Mouse (Mus musculus) stomach, postnatal 0 days (tissue): ENCODE measurements at regions not wholly inside any gene's neighbourhood (a gene's known extent, or its start where the extent isn't known, plus 50 kb on each side); places are given as distances from the start of the nearest gene placed in this dataset.

Source experiments
- ATAC-seq: fragments of 200-750 bp; cut with Nextera tagmentation; 2 replicates; pipeline ENCODE4 v1.8.0; 2017; ENCODE audit not compliant: low FRiP score, low TSS enrichment
- DNase-seq: peaks from one replicate; pipeline ENCODE4 v3.0.0-alpha.2; 2016; ENCODE audit warnings: low spot score
- H3K27ac ChIP-seq: fragments of 300-500 bp; sonication (generic); replicated peaks from 2 replicates; pipeline ENCODE4 v1.5.1; 2014; ENCODE audit warnings: mild to moderate bottlenecking, control low read depth
- H3K27me3 ChIP-seq: fragments of 300-500 bp; sonication (generic); 2 replicates; pipeline ENCODE4 v1.6.1; 2014; ENCODE audit warnings: low read length; ENCODE audit not compliant: control insufficient read depth, insufficient read depth
- H3K36me3 ChIP-seq: fragments of 300-500 bp; sonication (generic); 2 replicates; pipeline ENCODE4 v1.6.1; 2014; ENCODE audit warnings: low read length, mixed read lengths; ENCODE audit not compliant: control insufficient read depth, insufficient read depth
- H3K4me1 ChIP-seq: fragments of 300-500 bp; sonication (generic); replicated peaks from 2 replicates; pipeline ENCODE4 v1.6.1; 2014; ENCODE audit warnings: antibody characterized with exemption; ENCODE audit not compliant: control insufficient read depth, insufficient read depth
- H3K4me2 ChIP-seq: fragments of 300-500 bp; sonication (generic); replicated peaks from 2 replicates; pipeline ENCODE4 v1.6.1; 2014; ENCODE audit warnings: low read depth, mild to moderate bottlenecking, control low read depth, moderate library complexity
- H3K4me3 ChIP-seq: fragments of 300-500 bp; sonication (generic); 2 replicates; pipeline ENCODE4 v1.5.1; 2014; ENCODE audit warnings: low read depth, low read length, control low read depth
- H3K9ac ChIP-seq: fragments of 300-500 bp; sonication (generic); 2 replicates; pipeline ENCODE4 v1.6.1; 2014; ENCODE audit warnings: mild to moderate bottlenecking, low read length, control low read depth, mixed read lengths
- H3K9me3 ChIP-seq: fragments of 300-500 bp; sonication (generic); 2 replicates; pipeline ENCODE4 v1.6.1; 2016; ENCODE audit warnings: low read length; ENCODE audit not compliant: control insufficient read depth
- CTCF ChIP-seq: IDR thresholded peaks from 2 replicates; pipeline ENCODE4 v1.5.1; 2016; ENCODE audit warnings: antibody characterized with exemption, low read depth, mild to moderate bottlenecking, moderate library complexity
- EP300 ChIP-seq: optimal IDR thresholded peaks from 2 replicates; pipeline ENCODE3; 2016; ENCODE audit warnings: antibody characterized with exemption
- WGBS: fragments of 180-500 bp; shearing (Covaris S2); extraction: QIAGEN DNeasy Blood & Tissue Kit; methylation state at CpG from one replicate; pipeline ENCODE4 v1.1.7; 2014; 5-methylcytosine and 5-hydroxymethylcytosine counted together

DNA sequence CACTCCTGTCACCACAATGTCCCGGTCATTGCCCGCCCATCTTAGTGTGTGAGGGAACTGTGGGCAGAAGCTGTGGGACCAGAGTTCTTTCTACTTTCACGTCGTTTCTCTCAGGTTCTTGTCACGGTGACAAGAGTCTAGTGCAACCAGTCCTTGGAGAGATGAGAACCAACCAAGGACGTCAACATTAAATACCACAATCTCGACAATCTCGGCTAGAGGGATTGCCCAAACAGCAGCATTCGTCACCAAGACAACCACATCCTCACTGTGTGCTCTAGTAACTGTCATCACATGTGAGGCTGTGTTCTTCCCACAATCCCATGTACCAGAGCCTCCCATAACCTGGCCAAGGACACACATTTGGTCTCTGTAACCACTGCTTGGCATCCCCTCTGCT is 129.9 kb downstream of the Psmg1 start:
- Histone ChIP-seq H3K4me1 (no peaks in the 10 kb centered on the region), H3K4me2 (no peak overlapping the region), H3K36me3 (no peaks in the 10 kb centered on the region), H3K27ac (peak overlapping the region; percentile 31; the same call in 1 of the 2 replicates), H3K27me3 (no peaks in the 10 kb centered on the region), H3K9me3 (no peaks in the 10 kb centered on the region), H3K9ac (no peak overlapping the region), H3K4me3 (no peak overlapping the region)
- WGBS, result 81% methylated on average over 9 of the region's 9 CpGs
- TF ChIP-seq EP300 (no peak), CTCF (no peak)
- ATAC-seq (no peak), DNase-seq (no peak)

DNA sequence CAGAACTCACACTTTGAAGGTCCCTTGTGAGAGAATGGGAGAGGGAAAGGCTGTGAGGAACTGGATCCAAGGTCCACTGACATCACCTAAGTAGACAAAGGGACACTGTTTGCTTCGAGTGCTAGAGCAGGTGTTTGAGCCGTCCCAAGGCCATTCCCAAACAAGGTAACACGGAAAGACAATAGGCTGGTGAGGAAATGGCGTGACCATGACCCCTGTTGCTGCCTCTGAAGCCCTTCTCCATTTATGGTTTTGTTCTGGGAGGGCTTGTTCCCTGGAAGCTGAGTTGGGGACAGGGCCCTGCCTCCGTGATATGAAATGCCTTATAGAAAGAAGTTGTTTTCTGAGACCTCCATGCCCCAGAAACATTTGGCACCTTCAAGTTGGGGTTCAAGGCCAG is 130.6 kb downstream of the Psmg1 start:
- Histone ChIP-seq H3K9me3 (no peaks in the 10 kb centered on the region), H3K9ac (no peak overlapping the region), H3K27me3 (no peaks in the 10 kb centered on the region), H3K36me3 (no peaks in the 10 kb centered on the region), H3K4me2 (no peak overlapping the region), H3K4me1 (no peaks in the 10 kb centered on the region), H3K27ac (peak overlapping the region; percentile 31; the same call in 1 of the 2 replicates), H3K4me3 (no peak overlapping the region)
- TF ChIP-seq CTCF, result no peak
- TF ChIP-seq EP300, result no peak
- whole genome bisulfite sequencing, result 63% methylated on average over 5 of the region's 5 CpGs
- DNase-seq (peak; percentile 40), ATAC-seq (no peak; the same call in 1 of the 2 replicates)

DNA sequence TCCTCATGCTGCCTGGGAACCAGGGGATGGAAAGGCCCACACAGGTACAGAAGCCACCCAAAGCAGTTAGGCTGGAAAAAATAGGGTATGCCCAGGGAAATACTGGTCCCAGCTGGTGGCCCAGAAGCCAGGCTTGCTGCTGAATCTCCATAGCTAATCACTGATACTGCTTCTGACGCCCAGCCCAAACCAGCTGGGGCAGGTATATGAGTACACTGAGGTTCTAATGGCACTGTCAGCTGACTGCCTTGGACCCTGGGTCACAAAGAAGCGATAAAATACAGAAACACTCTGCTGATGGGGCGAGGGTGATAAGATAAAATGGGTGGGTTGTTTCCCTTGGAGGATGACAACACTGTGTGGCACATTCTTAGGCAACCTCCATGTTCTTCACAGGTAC is 133.4 kb downstream of the Psmg1 start:
- Histone ChIP-seq H3K27me3 (no peaks in the 10 kb centered on the region), H3K9me3 (no peaks in the 10 kb centered on the region), H3K4me2 (no peak overlapping the region), H3K9ac (no peak overlapping the region), H3K27ac (peak overlapping the region; percentile 81), H3K4me1 (no peaks in the 10 kb centered on the region), H3K4me3 (no peak overlapping the region), H3K36me3 (no peaks in the 10 kb centered on the region)
- ATAC-seq (peak; percentile 54), DNase-seq (peak; percentile 74)
- WGBS, result 75% methylated on average over 3 of the region's 3 CpGs
- TF ChIP-seq EP300 (no peak), CTCF (no peak)

DNA sequence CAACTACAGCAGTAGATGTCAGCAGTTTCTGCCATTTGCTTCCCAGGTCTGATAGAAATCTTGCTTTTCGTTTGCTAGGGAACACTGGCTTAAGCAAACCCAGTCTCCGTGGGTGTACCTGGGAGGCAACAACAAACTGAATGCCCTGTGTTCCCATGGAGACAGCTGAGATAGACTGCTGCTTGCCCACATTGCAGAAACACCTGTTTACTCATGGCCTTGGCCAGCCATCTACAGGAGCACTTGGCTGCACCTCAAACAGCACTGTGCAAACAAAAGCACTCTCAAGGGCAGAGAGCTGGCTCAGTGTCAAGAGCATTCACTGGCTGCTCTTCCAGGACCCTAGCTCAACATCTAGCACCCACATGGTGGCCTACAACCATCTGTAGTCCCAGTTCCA is 135.5 kb downstream of the Psmg1 start:
- no peaks in the 10 kb centered on the region for H3K27me3 ChIP-seq
- WGBS, result 33% methylated on average over 2 of the region's 2 CpGs

DNA sequence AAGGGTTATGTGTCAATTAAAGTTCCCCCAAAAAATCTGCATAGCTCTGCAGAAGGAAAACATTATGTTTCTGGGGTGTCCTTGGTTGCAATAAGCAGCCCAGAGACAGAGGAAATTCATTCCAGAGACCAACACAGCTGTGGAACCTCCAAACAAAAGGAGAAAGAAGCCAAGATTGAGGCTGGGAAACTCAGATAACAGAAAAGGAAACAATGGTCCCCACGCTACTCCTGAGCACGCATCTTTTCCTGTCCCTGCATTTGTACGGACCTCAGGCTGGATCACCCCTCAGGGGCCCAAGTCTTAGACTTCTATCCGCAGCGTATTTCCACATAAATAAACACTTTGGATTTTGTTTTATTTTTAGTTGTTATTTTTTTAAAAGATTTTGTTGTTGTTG is 138.9 kb downstream of the Psmg1 start:
- H3K4me2 ChIP-seq, result no peak overlapping the region
- H3K27ac ChIP-seq, result no peak overlapping the region
- DNase-seq (no peak), ATAC-seq (no peak)
- no peak overlapping the region for H3K4me3 ChIP-seq
- H3K9ac ChIP-seq, result no peak overlapping the region
- H3K36me3 ChIP-seq, result no peaks in the 10 kb centered on the region
- WGBS, result 62% methylated on average over 5 of the region's 5 CpGs
- no peaks in the 10 kb centered on the region for H3K9me3 ChIP-seq
- TF ChIP-seq CTCF, result no peak
- TF ChIP-seq EP300, result no peak
- H3K27me3 ChIP-seq, result no peaks in the 10 kb centered on the region
- H3K4me1 ChIP-seq, result no peaks in the 10 kb centered on the region

More for the DNA sequence above, 135.5 kb downstream of the Psmg1 start:
- TF ChIP-seq CTCF, result peak; percentile 7; the same call in 1 of the 2 replicates
- no peak for TF ChIP-seq EP300
- ATAC-seq, result peak; percentile 95
- Histone ChIP-seq H3K9me3 (no peaks in the 10 kb centered on the region), H3K36me3 (no peaks in the 10 kb centered on the region), H3K9ac (no peak overlapping the region), H3K4me1 (no peaks in the 10 kb centered on the region), H3K27ac (peak overlapping the region; percentile 78), H3K4me3 (no peak overlapping the region), H3K4me2 (no peak overlapping the region)
- peak; percentile 87 for DNase-seq

DNA sequence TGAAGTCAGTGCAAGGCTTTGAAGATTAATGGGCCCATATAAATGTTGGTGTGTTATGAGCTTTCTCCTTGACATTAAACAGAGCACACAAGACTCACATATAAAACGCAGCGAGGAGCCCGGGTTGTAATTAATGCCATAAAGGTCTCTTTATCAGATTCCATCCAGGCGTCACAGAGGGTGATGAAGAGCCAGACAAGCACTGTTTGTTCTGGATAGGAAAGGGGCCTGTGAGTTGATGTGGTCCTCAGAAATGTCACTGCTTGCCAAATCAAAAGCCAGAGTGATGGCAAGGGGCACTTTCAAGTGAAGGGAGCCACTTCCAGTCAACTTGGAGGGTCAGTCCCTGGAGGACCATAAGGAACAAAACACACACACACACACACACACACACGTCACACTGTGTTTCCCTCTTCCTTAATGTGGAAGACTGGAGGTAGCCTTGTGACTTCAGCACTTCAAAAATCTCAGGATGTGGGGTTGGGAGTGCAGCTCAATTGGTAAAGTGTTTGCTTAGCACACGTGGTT is 142.1 kb downstream of the Psmg1 start:
- Histone ChIP-seq H3K9me3 (no peaks in the 10 kb centered on the region), H3K27ac (peak overlapping the region; percentile 49), H3K4me3 (no peak overlapping the region), H3K36me3 (no peaks in the 10 kb centered on the region), H3K27me3 (no peaks in the 10 kb centered on the region), H3K4me1 (no peaks in the 10 kb centered on the region), H3K9ac (no peak overlapping the region), H3K4me2 (no peak overlapping the region)
- 44% methylated on average over 6 of the region's 6 CpGs for WGBS
- DNase-seq (no peak), ATAC-seq (peak; percentile 26; the same call in 1 of the 2 replicates)
- TF ChIP-seq CTCF (no peak), EP300 (no peak)
